Mouse (Mus musculus): ENCODE data around the gene Ackr2. TPM values are rescaled to one million over a fixed set of nuclear protein-coding genes. Genes with fewer than 3 reads are reported as not detected.

Ackr2 gene
- polyA plus RNA-seq, 1 experiment from 2014 or later = 0.31 TPM

- WGBS = 72% methylated on average over 7 of the region's 7 CpGs
- H3K27ac ChIP-seq = no peak overlapping the region
- no peak for DNase-seq (ENCODE audit: low spot score)
- H3K4me3 ChIP-seq = no peak overlapping the region
- H3K27me3 ChIP-seq (ENCODE audit: insufficient read depth, poor library complexity, severe bottlenecking) = no peaks in the 10 kb centered on the region
- H3K9me3 ChIP-seq = no peaks in the 10 kb centered on the region
- H3K4me1 ChIP-seq = peaks cover 28% of the 10 kb centered on the region
- no peaks in the 10 kb centered on the region for H3K36me3 ChIP-seq
Measured at GRCm38 (mm10) chr9:121895392-121895993, 2.7 kb upstream of the Ackr2 start.

GRCm38 (mm10) chr9:121896820-121897219, 1.3 kb upstream of the Ackr2 start:
- 62% methylated on average over 4 of the region's 4 CpGs for WGBS
- H3K4me1 ChIP-seq = peaks cover 23% of the 10 kb centered on the region
- H3K27ac ChIP-seq = no peak overlapping the region
- H3K9me3 ChIP-seq = no peaks in the 10 kb centered on the region
- H3K36me3 ChIP-seq = no peaks in the 10 kb centered on the region
- no peaks in the 10 kb centered on the region for H3K27me3 ChIP-seq (ENCODE audit: insufficient read depth, poor library complexity, severe bottlenecking)
- DNase-seq (ENCODE audit: low spot score) = no peak
- H3K4me3 ChIP-seq = no peak overlapping the region

- Histone ChIP-seq H3K36me3 (no peaks in the 10 kb centered on the region), H3K27ac (no peak overlapping the region), H3K27me3 (ENCODE audit: insufficient read depth, poor library complexity, severe bottlenecking) (no peaks in the 10 kb centered on the region), H3K9me3 (no peaks in the 10 kb centered on the region), H3K4me3 (no peak overlapping the region), H3K4me1 (peaks cover 19% of the 10 kb centered on the region)
- 30% methylated on average over 6 of the region's 6 CpGs for WGBS
- DNase-seq (ENCODE audit: low spot score) = no peak
Measured at GRCm38 (mm10) chr9:121899306-121899705, 1.2 kb downstream of the Ackr2 start.

GRCm38 (mm10) chr9:121900282-121900855, 2.2 kb downstream of the Ackr2 start:
- Histone ChIP-seq H3K27ac (no peak overlapping the region), H3K4me3 (no peak overlapping the region), H3K36me3 (no peaks in the 10 kb centered on the region), H3K27me3 (ENCODE audit: insufficient read depth, poor library complexity, severe bottlenecking) (no peaks in the 10 kb centered on the region), H3K9me3 (no peaks in the 10 kb centered on the region), H3K4me1 (peaks cover 23% of the 10 kb centered on the region)
- no peak for DNase-seq (ENCODE audit: low spot score)
- 68% methylated on average over 5 of the region's 5 CpGs for WGBS

- H3K36me3 ChIP-seq = no peaks in the 10 kb centered on the region
- WGBS = 67% methylated on average over 5 of the region's 5 CpGs
- H3K9me3 ChIP-seq = no peaks in the 10 kb centered on the region
- no peak overlapping the region for H3K4me3 ChIP-seq
- peaks cover 20% of the 10 kb centered on the region for H3K4me1 ChIP-seq
- no peaks in the 10 kb centered on the region for H3K27me3 ChIP-seq (ENCODE audit: insufficient read depth, poor library complexity, severe bottlenecking)
- no peak for DNase-seq (ENCODE audit: low spot score)
- 0 out of 2 replicates have a peak overlapping the region, but pooled peaks have one; percentile 33 for H3K27ac ChIP-seq
Measured at GRCm38 (mm10) chr9:121901710-121902700, 3.9 kb downstream of the Ackr2 start.

GRCm38 (mm10) chr9:121903476-121904305, 5.5 kb downstream of the Ackr2 start:
- Histone ChIP-seq H3K27me3 (ENCODE audit: insufficient read depth, poor library complexity, severe bottlenecking) (no peaks in the 10 kb centered on the region), H3K27ac (no peak overlapping the region), H3K9me3 (no peaks in the 10 kb centered on the region), H3K36me3 (no peaks in the 10 kb centered on the region), H3K4me1 (peaks cover 17% of the 10 kb centered on the region), H3K4me3 (no peak overlapping the region)
- no peak for DNase-seq (ENCODE audit: low spot score)
- WGBS = 73% methylated on average over 8 of the region's 8 CpGs

GRCm38 (mm10) chr9:121904319-121904718, 6.2 kb downstream of the Ackr2 start:
- peaks cover 15% of the 10 kb centered on the region for H3K4me1 ChIP-seq
- no peaks in the 10 kb centered on the region for H3K36me3 ChIP-seq
- H3K4me3 ChIP-seq = no peak overlapping the region
- WGBS = 86% methylated on average over 4 of the region's 4 CpGs
- no peaks in the 10 kb centered on the region for H3K9me3 ChIP-seq
- DNase-seq (ENCODE audit: low spot score) = no peak
- H3K27ac ChIP-seq = no peak overlapping the region
- no peaks in the 10 kb centered on the region for H3K27me3 ChIP-seq (ENCODE audit: insufficient read depth, poor library complexity, severe bottlenecking)

DNA sequence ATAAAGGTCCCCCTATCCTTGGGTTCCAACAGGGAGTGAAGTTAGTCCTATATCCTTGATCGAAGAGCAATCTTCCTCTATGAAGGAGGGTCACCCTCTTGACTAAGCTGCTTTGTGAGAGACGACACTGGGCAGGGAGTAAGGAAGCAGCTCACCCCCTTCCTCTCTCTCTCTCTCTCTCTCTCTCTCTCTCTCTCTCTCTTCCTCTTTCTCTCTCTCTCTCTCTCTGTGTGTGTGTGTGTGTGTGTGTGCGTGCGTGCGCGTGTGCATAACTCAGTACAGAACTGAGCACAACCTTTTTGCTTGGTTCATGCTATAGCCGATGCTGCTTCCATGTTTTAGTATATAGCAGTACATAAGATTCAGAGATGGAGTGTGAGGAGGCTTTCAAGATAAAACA, 6.8 kb downstream of the Ackr2 start:
- H3K27me3 ChIP-seq (ENCODE audit: insufficient read depth, poor library complexity, severe bottlenecking) = no peaks in the 10 kb centered on the region
- H3K4me1 ChIP-seq = peaks cover 20% of the 10 kb centered on the region
- DNase-seq (ENCODE audit: low spot score) = no peak
- no peak overlapping the region for H3K4me3 ChIP-seq
- WGBS = 85% methylated on average over 7 of the region's 7 CpGs
- H3K9me3 ChIP-seq = no peaks in the 10 kb centered on the region
- no peak overlapping the region for H3K27ac ChIP-seq
- H3K36me3 ChIP-seq = no peaks in the 10 kb centered on the region

DNA sequence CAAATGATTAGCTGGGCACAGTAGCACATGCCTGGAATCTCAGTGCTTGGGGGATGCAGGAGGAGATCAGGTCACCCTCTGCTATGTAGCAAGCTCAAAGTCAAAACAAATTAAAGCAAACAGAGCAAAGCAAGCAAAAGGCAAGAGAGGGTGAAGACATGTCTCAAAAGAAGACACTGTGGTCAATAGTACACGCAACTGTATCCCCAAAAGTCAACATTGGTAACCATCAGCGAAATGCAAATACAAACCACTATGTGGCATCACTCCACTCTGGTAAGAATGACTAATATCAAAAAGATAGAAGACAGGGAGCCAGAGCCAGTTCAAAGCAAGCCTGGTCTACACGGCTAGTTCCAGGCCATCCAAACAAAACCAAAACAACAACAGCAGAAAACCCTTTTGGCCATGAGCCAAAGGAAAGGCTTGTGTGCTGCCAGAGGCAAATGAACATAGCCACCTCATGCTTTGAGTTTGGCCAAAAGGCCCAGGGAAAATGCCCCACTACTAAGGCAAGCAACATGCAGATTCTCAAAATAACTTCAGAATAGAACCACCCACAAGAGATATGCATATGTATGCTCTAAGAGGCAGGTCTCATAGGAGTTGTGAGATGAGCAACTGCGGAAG, 7.5 kb downstream of the Ackr2 start:
- H3K36me3 ChIP-seq = no peaks in the 10 kb centered on the region
- 83% methylated on average over 4 of the region's 4 CpGs for WGBS
- no peaks in the 10 kb centered on the region for H3K27me3 ChIP-seq (ENCODE audit: insufficient read depth, poor library complexity, severe bottlenecking)
- H3K4me3 ChIP-seq = no peak overlapping the region
- H3K27ac ChIP-seq = no peak overlapping the region
- H3K9me3 ChIP-seq = no peaks in the 10 kb centered on the region
- H3K4me1 ChIP-seq = peaks cover 20% of the 10 kb centered on the region
- no peak for DNase-seq (ENCODE audit: low spot score)

GRCm38 (mm10) chr9:121906456-121906855, 8.3 kb downstream of the Ackr2 start:
- DNase-seq (ENCODE audit: low spot score) = no peak
- H3K4me1 ChIP-seq = peaks cover 19% of the 10 kb centered on the region
- H3K27ac ChIP-seq = no peak overlapping the region
- H3K4me3 ChIP-seq = no peak overlapping the region
- WGBS = 79% methylated on average over 5 of the region's 5 CpGs
- no peaks in the 10 kb centered on the region for H3K9me3 ChIP-seq
- no peaks in the 10 kb centered on the region for H3K36me3 ChIP-seq
- H3K27me3 ChIP-seq (ENCODE audit: insufficient read depth, poor library complexity, severe bottlenecking) = no peaks in the 10 kb centered on the region

DNA sequence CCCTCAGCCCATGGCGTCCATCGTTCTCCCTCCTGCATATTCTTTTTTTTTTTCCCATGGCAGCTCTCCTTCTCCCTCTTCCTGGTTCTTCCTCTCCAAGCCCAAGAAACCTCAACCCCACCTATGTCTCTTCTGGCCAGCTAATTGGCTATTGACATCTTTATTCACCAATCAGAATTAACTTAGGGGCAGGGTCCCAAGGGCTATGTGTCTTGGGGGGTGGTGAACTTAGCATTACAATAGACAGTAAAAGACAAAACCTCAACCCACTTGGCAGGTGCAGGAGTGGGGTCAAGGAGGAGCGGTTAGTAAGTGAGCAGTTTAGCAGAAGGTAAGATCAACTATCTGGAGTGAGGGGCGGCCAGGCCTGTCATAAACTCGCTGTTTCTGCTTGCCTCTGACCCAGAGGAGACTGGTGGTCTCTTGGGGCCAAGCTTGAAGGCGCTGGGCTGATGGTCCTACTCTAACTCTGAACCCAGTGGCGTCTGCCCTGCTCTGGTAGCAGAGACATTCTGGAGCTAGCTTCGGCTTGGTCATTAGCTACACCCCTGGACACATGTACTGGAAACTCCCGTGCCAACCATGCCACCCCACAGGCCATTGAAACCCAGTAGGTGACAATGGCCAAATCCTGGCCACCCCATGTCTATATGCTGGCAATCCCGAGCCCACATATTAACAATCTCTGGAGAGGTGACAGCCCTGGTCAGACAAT, 9.4 kb downstream of the Ackr2 start:
- no peaks in the 10 kb centered on the region for H3K9me3 ChIP-seq
- 71% methylated on average over 10 of the region's 10 CpGs for WGBS
- H3K4me3 ChIP-seq = no peak overlapping the region

DNA sequence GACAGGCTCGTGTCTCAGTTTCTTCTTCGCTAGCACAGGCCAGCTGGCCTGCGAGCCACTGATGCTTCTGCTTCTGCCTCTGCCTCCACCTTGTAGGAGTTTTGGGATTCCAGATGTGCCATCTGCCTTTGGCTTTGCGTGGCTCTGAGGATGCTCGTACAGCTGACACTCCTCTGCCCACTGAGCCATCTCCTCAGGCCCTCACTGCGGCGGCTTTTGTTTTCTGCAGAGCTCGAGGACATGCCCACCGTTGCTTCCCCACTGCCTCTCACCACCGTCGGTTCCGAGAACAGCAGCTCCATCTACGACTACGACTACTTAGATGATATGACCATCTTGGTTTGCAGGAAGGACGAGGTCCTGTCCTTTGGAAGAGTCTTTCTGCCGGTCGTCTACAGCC, 10.2 kb downstream of the Ackr2 start:
- 89% methylated on average over 17 of the region's 17 CpGs for whole genome bisulfite sequencing
- Histone ChIP-seq H3K36me3 (no peaks in the 10 kb centered on the region), H3K4me1 (peaks cover 16% of the 10 kb centered on the region), H3K27me3 (ENCODE audit: insufficient read depth, poor library complexity, severe bottlenecking) (0 out of 2 replicates have a peak, but pooled peaks cover 6% of the 10 kb centered on the region), H3K27ac (no peak overlapping the region), H3K4me3 (no peak overlapping the region), H3K9me3 (no peaks in the 10 kb centered on the region)
- DNase-seq (ENCODE audit: low spot score) = no peak

More for the DNA sequence above, 9.4 kb downstream of the Ackr2 start:
- Histone ChIP-seq H3K36me3 (no peaks in the 10 kb centered on the region), H3K27ac (no peak overlapping the region), H3K4me1 (peaks cover 16% of the 10 kb centered on the region), H3K27me3 (ENCODE audit: insufficient read depth, poor library complexity, severe bottlenecking) (no peaks in the 10 kb centered on the region)
- DNase-seq (ENCODE audit: low spot score) = no peak
